Mouse (Mus musculus): ENCODE measurements at regions not wholly inside any gene's neighbourhood (a gene's known extent, or its start where the extent isn't known, plus 50 kb on each side); places are given as distances from the start of the nearest gene placed in this dataset.

DNA sequence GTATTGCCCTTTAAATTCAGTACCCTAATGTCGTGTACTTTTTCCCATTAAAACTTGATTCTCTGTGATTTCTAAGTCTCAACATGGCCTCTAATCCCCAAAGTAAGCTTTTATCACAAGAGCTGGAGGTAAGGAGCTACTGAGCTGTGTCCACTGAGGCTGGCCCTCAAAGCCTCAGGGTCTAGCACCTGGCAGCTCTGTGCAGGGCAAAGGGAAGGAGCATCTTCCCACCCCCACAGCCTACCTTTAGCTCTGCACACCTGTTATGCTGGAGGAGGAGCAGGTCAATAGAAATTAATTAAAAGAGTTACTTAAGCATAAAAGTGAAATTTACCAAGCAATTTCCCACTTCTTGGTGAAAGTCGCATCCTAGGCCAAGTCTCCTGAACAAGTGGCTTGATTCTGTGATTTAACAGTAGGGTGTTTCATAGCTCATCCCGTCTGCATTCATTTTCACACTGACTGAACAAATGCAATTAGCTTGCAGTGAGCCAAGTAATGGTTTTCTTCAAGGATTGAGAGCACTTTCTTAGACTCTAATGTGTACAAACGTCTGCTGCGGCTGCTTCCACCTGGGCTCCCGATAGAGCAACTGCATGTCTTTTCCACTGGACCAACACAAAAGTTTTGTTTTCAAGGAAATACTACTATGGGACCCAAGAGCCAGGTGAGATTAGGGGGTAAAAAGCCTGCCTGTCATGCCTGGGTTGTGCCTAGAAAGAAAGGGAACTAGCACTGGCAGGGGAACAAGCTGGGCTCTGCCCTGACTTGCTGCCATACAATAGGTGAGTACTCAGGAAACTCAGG lies 50.6 kb upstream of the Dap start:
- ATAC-seq (ENCODE audit: poor library complexity, severe bottlenecking), result no peak
